Mouse (Mus musculus) neural tube, embryonic 10.5 days (tissue): ENCODE measurements around the gene Vmn1r135.
"Not testable (repeated sequence)": the region's sequence is repeated elsewhere in the genome, so short reads cannot be mapped to it uniquely, and the experiment has no call there.

Experiments
- DNase-seq: peaks from one replicate; pipeline ENCODE4 v3.0.0-alpha.2; 2017; ENCODE audit warnings: low spot score; ENCODE audit errors: extremely low spot score

The Vmn1r135 gene

DNA sequence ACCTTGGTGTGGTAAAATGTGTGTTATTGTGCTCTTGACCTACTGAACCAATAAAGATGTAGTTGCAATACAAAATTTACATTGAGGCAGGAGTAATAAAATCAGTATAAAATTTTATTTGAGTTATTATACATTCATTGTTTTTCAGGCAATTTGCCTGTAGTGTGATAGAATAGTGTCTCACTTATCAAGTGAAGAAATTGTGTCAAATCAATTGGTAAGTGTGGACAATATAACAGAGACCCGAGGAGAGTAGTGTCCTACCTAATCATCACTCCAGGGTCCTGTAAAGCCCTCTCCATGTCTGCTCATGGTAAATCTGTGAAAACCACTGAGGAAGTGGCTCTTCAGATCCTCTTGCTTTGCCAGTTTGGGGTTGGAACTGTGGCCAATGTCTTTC lies at the start of gene Vmn1r135:
Gene Vmn1r135, plus strand, starts transcription at position 301 of the 400 bp plus-strand sequence.
- not testable (repeated sequence) for DNase-seq

DNA sequence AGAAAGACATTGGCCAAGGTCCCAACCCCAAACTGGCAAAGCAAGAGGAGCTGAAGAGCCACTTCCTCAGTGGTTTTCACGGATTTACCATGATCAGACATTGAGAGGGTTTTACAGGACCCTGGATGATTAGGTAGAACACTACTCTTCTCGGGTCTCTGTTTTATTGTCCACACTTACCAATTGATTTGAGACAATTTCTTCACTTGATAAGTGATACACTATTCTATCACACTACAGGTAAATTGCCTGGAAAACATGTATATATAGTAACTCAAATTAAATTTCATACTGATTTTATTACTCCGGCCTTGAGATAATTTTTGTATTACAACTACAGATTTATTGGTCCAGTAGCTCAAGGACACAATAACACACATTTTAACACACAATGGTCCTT lies 35.5 kb upstream of the Vmn1r135 start, which contains the start of gene Gm4177:
Gene Gm4177, minus strand, starts transcription at position 101 of the 400 bp plus-strand sequence.
- DNase-seq = not testable (repeated sequence)

DNA sequence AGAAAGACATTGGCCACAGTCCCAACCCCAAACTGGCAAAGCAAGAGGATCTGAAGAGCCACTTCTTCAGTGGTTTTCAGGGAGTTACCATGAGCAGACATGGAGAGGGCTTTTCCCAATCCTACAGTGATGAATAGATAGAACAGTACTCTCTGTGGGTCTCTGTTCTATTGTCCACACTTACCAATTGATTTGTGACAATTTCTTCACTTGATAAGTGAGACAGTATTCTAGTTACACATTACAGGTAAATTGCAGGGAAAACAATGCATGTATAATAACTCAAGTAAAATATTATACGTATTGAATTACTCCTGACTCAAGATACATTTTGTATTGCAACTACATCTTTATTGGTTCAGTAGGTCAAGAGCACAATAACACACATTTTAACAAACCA lies 12.0 kb downstream of the Vmn1r135 start, which contains the start of gene Gm5725:
Gene Gm5725, minus strand, starts transcription at position 101 of the 400 bp plus-strand sequence.
- not testable (repeated sequence) for DNase-seq
